Mouse (Mus musculus): ENCODE results near the gene Tnrc6c. TPM values are rescaled to one million over a fixed set of nuclear protein-coding genes. Genes with fewer than 3 reads are reported as not detected.

Gene Tnrc6c
- polyA plus RNA-seq, 1 experiment: 14.6 TPM

GRCm38 (mm10) chr11:117611860-117612259 lies 42.2 kb upstream of the Tnrc6c start:
- no peaks in the 10 kb centered on the region for H3K36me3 ChIP-seq (ENCODE audit: control insufficient read depth, insufficient read depth, low read length)
- 39% methylated on average over 5 of the region's 5 CpGs for WGBS
- no peak overlapping the region for H3K27ac ChIP-seq (ENCODE audit: insufficient read depth, low read depth, low read length)
- no peak overlapping the region for H3K4me3 ChIP-seq (ENCODE audit: low read depth, low read length)
- peaks cover 12% of the 10 kb centered on the region for H3K27me3 ChIP-seq (ENCODE audit: control insufficient read depth, insufficient read depth, low read length)
- peaks cover 2% of the 10 kb centered on the region; the same call in 1 of the 2 replicates for H3K4me1 ChIP-seq (ENCODE audit: control insufficient read depth, insufficient read depth, insufficient read length, low read length)
- no peak for TF ChIP-seq POLR2A (IDR thresholded peaks at IDR 0.05; ENCODE audit: low read depth, low read length)
- no peak for TF ChIP-seq CTCF (IDR thresholded peaks at IDR 0.05; ENCODE audit: extremely low read depth, insufficient read length, insufficient replicate concordance, low read depth, low read length)

DNA sequence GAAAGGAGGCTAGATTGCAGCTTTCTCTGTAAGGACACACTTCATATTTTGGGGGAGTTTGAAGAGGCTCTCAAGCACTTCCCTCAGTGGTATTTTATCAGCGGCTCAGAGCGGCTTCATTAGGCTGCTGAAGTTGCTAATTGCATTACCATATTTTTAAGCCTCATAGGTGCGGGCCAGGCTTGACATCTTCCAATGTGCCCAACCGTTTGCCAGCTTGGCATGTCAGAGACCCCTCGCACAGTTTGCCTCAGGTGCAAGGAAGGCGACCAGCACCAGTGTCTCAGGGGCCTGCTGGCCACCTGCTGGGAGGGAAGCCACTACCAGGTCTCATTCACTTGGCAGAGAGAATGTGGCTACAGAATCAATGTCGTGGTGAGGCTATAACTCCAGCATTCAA lies 41.2 kb upstream of the Tnrc6c start:
- TF ChIP-seq POLR2A (IDR thresholded peaks at IDR 0.05; ENCODE audit: low read depth, low read length) (no peak), CTCF (IDR thresholded peaks at IDR 0.05; ENCODE audit: extremely low read depth, insufficient read length, insufficient replicate concordance, low read depth, low read length) (no peak)
- Histone ChIP-seq H3K27ac (ENCODE audit: insufficient read depth, low read depth, low read length) (no peak overlapping the region), H3K36me3 (ENCODE audit: control insufficient read depth, insufficient read depth, low read length) (no peaks in the 10 kb centered on the region), H3K4me3 (ENCODE audit: low read depth, low read length) (no peak overlapping the region), H3K27me3 (ENCODE audit: control insufficient read depth, insufficient read depth, low read length) (peaks cover 18% of the 10 kb centered on the region), H3K4me1 (ENCODE audit: control insufficient read depth, insufficient read depth, insufficient read length, low read length) (peaks cover 2% of the 10 kb centered on the region; the same call in 1 of the 2 replicates)
- WGBS: 62% methylated on average over 7 of the region's 7 CpGs

DNA sequence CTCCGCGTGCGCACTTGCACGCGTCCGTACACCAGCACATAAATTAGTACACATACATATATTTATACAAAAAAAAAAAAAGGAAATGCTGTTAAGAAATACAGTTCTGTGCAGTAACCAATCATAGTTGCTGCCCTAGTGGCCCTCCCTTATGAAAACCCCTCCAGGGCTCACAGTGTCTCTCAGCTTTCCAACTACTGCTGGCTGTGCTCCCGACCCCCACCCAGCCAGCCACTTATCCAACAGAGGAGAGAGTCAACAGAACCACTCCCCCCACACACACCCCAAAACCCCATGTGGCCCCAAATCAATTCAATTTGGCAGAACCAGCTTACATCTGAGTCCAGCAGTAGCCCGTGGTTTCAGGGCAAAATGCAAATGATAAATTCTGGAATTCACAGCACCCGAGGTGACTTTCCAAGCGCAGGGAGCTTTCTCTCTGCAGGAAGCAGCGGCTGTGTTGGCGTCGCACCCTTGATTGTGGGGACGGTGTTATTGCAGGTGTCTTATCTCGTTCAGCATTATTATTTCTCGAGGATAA lies 36.7 kb upstream of the Tnrc6c start:
- Histone ChIP-seq H3K4me3 (ENCODE audit: low read depth, low read length) (no peak overlapping the region), H3K4me1 (ENCODE audit: control insufficient read depth, insufficient read depth, insufficient read length, low read length) (peaks cover 4% of the 10 kb centered on the region; the same call in 1 of the 2 replicates), H3K36me3 (ENCODE audit: control insufficient read depth, insufficient read depth, low read length) (no peaks in the 10 kb centered on the region), H3K27ac (ENCODE audit: insufficient read depth, low read depth, low read length) (no peak overlapping the region), H3K27me3 (ENCODE audit: control insufficient read depth, insufficient read depth, low read length) (peaks cover 25% of the 10 kb centered on the region)
- no peak for TF ChIP-seq POLR2A (IDR thresholded peaks at IDR 0.05; ENCODE audit: low read depth, low read length)
- TF ChIP-seq CTCF (IDR thresholded peaks at IDR 0.05; ENCODE audit: extremely low read depth, insufficient read length, insufficient replicate concordance, low read depth, low read length): no peak
- 16% methylated on average over 16 of the region's 16 CpGs for WGBS

DNA sequence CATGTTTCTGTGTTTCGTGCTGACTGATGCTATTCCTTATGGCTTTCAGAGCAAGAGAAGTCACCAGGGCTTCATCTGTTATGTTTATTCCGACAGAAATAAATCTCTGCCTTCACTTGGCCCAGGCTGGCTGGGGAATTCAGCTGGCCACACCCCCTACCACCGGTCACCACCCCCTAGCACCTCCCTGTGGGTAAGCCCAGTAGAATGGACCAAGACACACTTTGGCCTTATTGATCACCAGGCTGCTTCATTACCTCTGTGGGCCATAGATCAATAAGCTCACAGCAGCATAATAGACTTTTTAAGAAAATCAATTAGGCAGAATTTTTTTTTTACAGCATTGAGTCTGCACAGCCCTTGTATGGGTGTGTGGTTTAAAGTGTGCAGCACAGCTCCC lies 35.9 kb upstream of the Tnrc6c start:
- 13% methylated on average over 3 of the region's 3 CpGs for WGBS
- Histone ChIP-seq H3K36me3 (ENCODE audit: control insufficient read depth, insufficient read depth, low read length) (no peaks in the 10 kb centered on the region), H3K4me1 (ENCODE audit: control insufficient read depth, insufficient read depth, insufficient read length, low read length) (peaks cover 4% of the 10 kb centered on the region; the same call in 1 of the 2 replicates), H3K27me3 (ENCODE audit: control insufficient read depth, insufficient read depth, low read length) (peaks cover 25% of the 10 kb centered on the region), H3K4me3 (ENCODE audit: low read depth, low read length) (no peak overlapping the region), H3K27ac (ENCODE audit: insufficient read depth, low read depth, low read length) (no peak overlapping the region)
- TF ChIP-seq POLR2A (IDR thresholded peaks at IDR 0.05; ENCODE audit: low read depth, low read length) (no peak), CTCF (IDR thresholded peaks at IDR 0.05; ENCODE audit: extremely low read depth, insufficient read length, insufficient replicate concordance, low read depth, low read length) (no peak)

- 42% methylated on average over 7 of the region's 7 CpGs for WGBS
- H3K4me3 ChIP-seq (ENCODE audit: low read depth, low read length): no peak overlapping the region
- no peaks in the 10 kb centered on the region for H3K36me3 ChIP-seq (ENCODE audit: control insufficient read depth, insufficient read depth, low read length)
- TF ChIP-seq POLR2A (IDR thresholded peaks at IDR 0.05; ENCODE audit: low read depth, low read length): no peak
- no peak for TF ChIP-seq CTCF (IDR thresholded peaks at IDR 0.05; ENCODE audit: extremely low read depth, insufficient read length, insufficient replicate concordance, low read depth, low read length)
- H3K27me3 ChIP-seq (ENCODE audit: control insufficient read depth, insufficient read depth, low read length): peaks cover 25% of the 10 kb centered on the region
- peaks cover 4% of the 10 kb centered on the region; the same call in 1 of the 2 replicates for H3K4me1 ChIP-seq (ENCODE audit: control insufficient read depth, insufficient read depth, insufficient read length, low read length)
- no peak overlapping the region for H3K27ac ChIP-seq (ENCODE audit: insufficient read depth, low read depth, low read length)
These were observed 35.3 kb upstream of the Tnrc6c start for GRCm38 (mm10) chr11:117618774-117619173.

- Histone ChIP-seq H3K4me3 (ENCODE audit: low read depth, low read length) (no peak overlapping the region), H3K36me3 (ENCODE audit: control insufficient read depth, insufficient read depth, low read length) (no peaks in the 10 kb centered on the region), H3K27me3 (ENCODE audit: control insufficient read depth, insufficient read depth, low read length) (peaks cover 25% of the 10 kb centered on the region), H3K4me1 (ENCODE audit: control insufficient read depth, insufficient read depth, insufficient read length, low read length) (peaks cover 4% of the 10 kb centered on the region; the same call in 1 of the 2 replicates), H3K27ac (ENCODE audit: insufficient read depth, low read depth, low read length) (no peak overlapping the region)
- 30% methylated on average over 10 of the region's 10 CpGs for whole genome bisulfite sequencing
- TF ChIP-seq POLR2A (IDR thresholded peaks at IDR 0.05; ENCODE audit: low read depth, low read length) (no peak), CTCF (IDR thresholded peaks at IDR 0.05; ENCODE audit: extremely low read depth, insufficient read length, insufficient replicate concordance, low read depth, low read length) (no peak)
These were observed 34.5 kb upstream of the Tnrc6c start for GRCm38 (mm10) chr11:117619581-117619980.

DNA sequence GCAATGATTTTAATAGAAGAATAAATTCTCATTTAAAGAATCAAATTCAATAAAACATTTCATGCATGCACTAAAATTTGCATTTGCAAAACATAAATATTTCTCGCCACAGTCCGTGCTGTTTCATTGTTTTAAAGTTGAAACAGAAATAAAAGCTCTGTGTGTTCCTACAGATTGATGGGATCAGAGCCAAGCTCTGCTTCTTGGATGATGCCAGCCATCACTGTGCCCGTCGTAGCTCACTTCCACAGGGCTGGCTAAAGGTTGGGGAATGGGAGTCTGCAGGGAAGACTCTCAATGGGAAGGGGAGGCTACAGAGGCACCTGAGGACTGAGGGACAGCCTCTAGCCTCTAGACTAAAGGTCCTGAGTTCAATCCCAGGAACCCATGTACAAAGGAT lies 28.9 kb upstream of the Tnrc6c start:
- H3K27ac ChIP-seq (ENCODE audit: insufficient read depth, low read depth, low read length): no peak overlapping the region
- H3K4me3 ChIP-seq (ENCODE audit: low read depth, low read length): no peak overlapping the region
- no peaks in the 10 kb centered on the region for H3K36me3 ChIP-seq (ENCODE audit: control insufficient read depth, insufficient read depth, low read length)
- peaks cover 19% of the 10 kb centered on the region for H3K27me3 ChIP-seq (ENCODE audit: control insufficient read depth, insufficient read depth, low read length)
- WGBS: 69% methylated on average over 4 of the region's 4 CpGs
- TF ChIP-seq CTCF (IDR thresholded peaks at IDR 0.05; ENCODE audit: extremely low read depth, insufficient read length, insufficient replicate concordance, low read depth, low read length) (no peak), POLR2A (IDR thresholded peaks at IDR 0.05; ENCODE audit: low read depth, low read length) (no peak)
- no peaks in the 10 kb centered on the region; the same call in 1 of the 2 replicates for H3K4me1 ChIP-seq (ENCODE audit: control insufficient read depth, insufficient read depth, insufficient read length, low read length)

Data from small intestine, adult 2 months (tissue).